8 mouse cellular contexts compared by ENCODE assay signal in the genomic region with DNA sequence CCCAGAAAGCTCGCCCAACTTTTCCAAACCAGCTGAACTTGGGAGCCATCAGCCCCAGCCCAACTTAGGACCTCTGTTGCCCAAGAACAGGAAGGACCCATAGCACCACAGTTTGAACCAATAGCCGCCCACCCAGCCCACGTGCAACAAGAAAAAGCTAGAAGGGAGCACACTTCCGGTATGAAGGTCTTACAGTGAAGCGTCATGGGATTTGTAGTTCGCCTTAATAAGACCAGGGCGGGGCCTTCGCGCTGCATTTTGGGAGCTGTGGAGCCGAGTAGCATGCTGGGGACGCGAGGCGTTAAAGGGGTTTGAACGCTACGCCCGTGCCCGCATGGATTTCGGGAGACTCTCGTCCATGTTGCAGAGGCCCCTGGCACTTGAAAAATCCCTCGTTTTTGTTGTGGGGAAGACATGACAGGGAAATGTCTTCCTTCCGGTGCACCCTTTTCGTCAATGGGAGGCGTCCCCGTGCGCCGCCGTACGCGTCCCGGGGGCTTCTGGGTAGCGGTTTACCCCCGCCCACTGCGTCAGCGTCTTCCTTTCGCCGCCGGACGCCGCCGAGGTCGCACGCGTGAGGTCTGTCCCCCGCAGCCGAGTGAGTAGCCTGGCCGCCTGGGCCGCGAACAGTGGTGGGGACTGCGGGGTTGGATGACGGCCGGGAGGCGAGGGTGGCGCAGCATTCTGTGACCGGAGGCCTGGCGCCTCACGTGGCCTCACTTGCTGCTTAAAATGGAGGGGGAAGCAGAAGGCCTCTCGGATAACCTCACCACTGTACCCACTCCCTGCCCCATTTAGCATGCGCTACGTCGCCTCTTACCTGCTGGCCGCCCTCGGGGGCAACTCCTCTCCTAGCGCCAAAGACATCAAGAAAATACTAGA. TPM values are rescaled to one million over a fixed set of nuclear protein-coding genes. Genes with fewer than 3 reads are reported as not detected.
DNase-seq lines count a peak whose midpoint lies in the region; ATAC-seq and TF ChIP-seq lines count a peak whose summit lies in the region.

Gene Rplp2 (plus strand): TSS at position 261 of the 882 bp plus-strand sequence.

- WGBS in forebrain, embryonic 13.5 days, result under 1% methylated on average over 63 of the region's 63 CpGs
- WGBS in neural tube, embryonic 15.5 days, result under 1% methylated on average over 62 of the region's 63 CpGs

- H3K36me3 ChIP-seq in E14TG2a.4 (ENCODE audit: insufficient read depth, low read length), result peaks cover 53% of the 10 kb centered on the region
- H3K36me3 ChIP-seq in forebrain, embryonic 13.5 days (ENCODE audit: poor library complexity, severe bottlenecking), result peaks cover 39% of the 10 kb centered on the region
- peaks cover 34% of the 10 kb centered on the region for H3K36me3 ChIP-seq in neural tube, embryonic 15.5 days

- intact Hi-C loops in heart, postnatal 10 days (cut with DNase I), result no loop called here

- peak within 1 kb of the TSS; percentile 96 for H3K4me3 ChIP-seq in E14TG2a.4 (replicated peaks; ENCODE audit: low read length)
- H3K4me3 ChIP-seq in forebrain, embryonic 13.5 days, result peak within 1 kb of the TSS; percentile 92
- peak within 1 kb of the TSS; percentile 75 for H3K4me3 ChIP-seq in neural tube, embryonic 15.5 days (replicated peaks)

- H3K4me1 ChIP-seq in E14TG2a.4 (replicated peaks; ENCODE audit: low read depth, low read length), result peaks cover 79% of the 10 kb centered on the region
- H3K4me1 ChIP-seq in forebrain, embryonic 13.5 days, result peaks cover 30% of the 10 kb centered on the region
- peaks cover 40% of the 10 kb centered on the region for H3K4me1 ChIP-seq in neural tube, embryonic 15.5 days

- H3K4me2 ChIP-seq in forebrain, embryonic 13.5 days, result peak within 1 kb of the TSS; percentile 80
- peak within 1 kb of the TSS; percentile 66 for H3K4me2 ChIP-seq in neural tube, embryonic 15.5 days

- DNase-seq in c-Kit-positive CD71-positive TER-119-positive erythroid progenitor cells, embryonic 14.5 days (ENCODE audit: low spot score), result peak; percentile 90
- peak; percentile 96 for DNase-seq in heart, postnatal 10 days
- peak; percentile 94 for DNase-seq in layer of hippocampus, adult 11-12 months (ENCODE audit: low spot score)
- peak; percentile 93 to 95 for DNase-seq in lung, adult 18-20 months
- peak; percentile 94 for DNase-seq in testis, postnatal 14 days (ENCODE audit: low spot score)

- no peaks in the 10 kb centered on the region for H3K9me3 ChIP-seq in E14TG2a.4 (ENCODE audit: low read length)
- H3K9me3 ChIP-seq in forebrain, embryonic 13.5 days (replicated peaks), result no peaks in the 10 kb centered on the region
- no peaks in the 10 kb centered on the region for H3K9me3 ChIP-seq in neural tube, embryonic 15.5 days (replicated peaks)

- H3K9ac ChIP-seq in forebrain, embryonic 13.5 days, result peak within 1 kb of the TSS; percentile 94
- H3K9ac ChIP-seq in neural tube, embryonic 15.5 days (replicated peaks), result peak within 1 kb of the TSS; percentile 83

- no peaks in the 10 kb centered on the region for H3K27me3 ChIP-seq in E14TG2a.4 (ENCODE audit: insufficient read depth, low read length)
- no peaks in the 10 kb centered on the region for H3K27me3 ChIP-seq in forebrain, embryonic 13.5 days
- H3K27me3 ChIP-seq in neural tube, embryonic 15.5 days (replicated peaks), result no peaks in the 10 kb centered on the region

- H3K27ac ChIP-seq in forebrain, embryonic 13.5 days, result peak within 1 kb of the TSS; percentile 89
- H3K27ac ChIP-seq in neural tube, embryonic 15.5 days (replicated peaks), result peak within 1 kb of the TSS; percentile 96

- ATAC-seq in forebrain, embryonic 13.5 days, result peak; percentile 93
- ATAC-seq in neural tube, embryonic 15.5 days (ENCODE audit: low FRiP score), result peak; percentile 94

- no peak for TF ChIP-seq CTCF in E14TG2a.4 (conservative IDR thresholded peaks at IDR 0.05; ENCODE audit: low read length)

RNA-seq across cellular contexts. Expression of gene Rplp2, which starts in this region (rescaled TPM):
- 939 and 1,119 TPM in 2 replicates for polyA plus RNA-seq in forebrain, embryonic 13.5 days (2015; fragmentation: Nextera tagmentation; extraction: Ambion mirVana)
- 1,000 to 10,000 TPM; 1,065 to 1,124 TPM for total RNA-seq in heart, postnatal 10 days (2021)
- 743 and 829 TPM in 2 replicates for polyA plus RNA-seq in neural tube, embryonic 15.5 days (2015; fragmentation: Nextera tagmentation; extraction: Ambion mirVana)

Comparison
In these comparisons a context has a peak if more than half of its experiments do, and no peak if none do; other contexts are left out.
1. Peak in every context shown above with its lines: DNase-seq, ATAC-seq, H3K4me3 ChIP-seq and H3K27ac ChIP-seq.